Mouse (Mus musculus) E14TG2a.4 (cell line): ENCODE results near the gene Marveld2.

Experiments used
- H3K27me3 ChIP-seq: 2 replicates; pipeline ENCODE4 v1.6.1; 2014; ENCODE audit warnings: low read length, control low read depth; ENCODE audit not compliant: insufficient read depth
- H3K36me3 ChIP-seq: 2 replicates; pipeline ENCODE4 v1.6.1; 2014; ENCODE audit warnings: low read length, control low read depth; ENCODE audit not compliant: insufficient read depth
- H3K4me1 ChIP-seq: replicated peaks from 2 replicates; pipeline ENCODE4 v1.6.1; 2014; ENCODE audit warnings: low read depth, low read length, control low read depth
- H3K4me3 ChIP-seq: replicated peaks from 2 replicates; pipeline ENCODE4 v1.5.1; 2014; ENCODE audit warnings: mild to moderate bottlenecking, low read length
- H3K9me3 ChIP-seq: 2 replicates; pipeline ENCODE4 v1.6.1; 2014; ENCODE audit warnings: low read length, control low read depth
- CTCF ChIP-seq: conservative IDR thresholded peaks from 2 replicates; pipeline ENCODE4 v1.5.1; 2014; ENCODE audit warnings: low read length
- NANOG ChIP-seq: IDR thresholded peaks from 2 replicates; pipeline ENCODE4 v1.6.1; 2014; ENCODE audit warnings: borderline replicate concordance, low read length, mixed read lengths
- POU5F1 ChIP-seq: IDR thresholded peaks from 2 replicates; pipeline ENCODE4 v1.6.1; 2014; ENCODE audit warnings: low read length, borderline replicate concordance

Gene Marveld2

DNA sequence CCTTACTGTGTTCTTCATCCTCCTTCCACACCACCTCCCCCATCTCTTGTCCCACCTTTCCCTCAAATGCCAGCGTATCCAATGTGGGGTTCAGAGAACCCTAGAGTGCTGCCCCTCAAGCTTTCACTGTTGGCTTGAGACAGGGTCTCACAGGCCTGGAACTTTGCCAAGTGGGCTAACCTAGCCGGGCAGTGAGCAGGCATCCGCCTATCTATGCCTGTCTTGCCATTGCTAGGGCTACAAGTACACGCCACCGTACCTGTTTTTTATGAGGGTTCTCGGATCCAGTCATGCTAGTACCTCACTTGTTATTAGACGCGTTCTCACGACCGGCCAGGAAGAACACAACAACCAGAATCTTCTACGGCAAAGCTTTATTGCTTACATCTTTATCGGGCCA lies 28.1 kb downstream of the Marveld2 start:
- H3K9me3 ChIP-seq = no peaks in the 10 kb centered on the region
- TF ChIP-seq CTCF (no peak), NANOG (no peak), POU5F1 (no peak)

DNA sequence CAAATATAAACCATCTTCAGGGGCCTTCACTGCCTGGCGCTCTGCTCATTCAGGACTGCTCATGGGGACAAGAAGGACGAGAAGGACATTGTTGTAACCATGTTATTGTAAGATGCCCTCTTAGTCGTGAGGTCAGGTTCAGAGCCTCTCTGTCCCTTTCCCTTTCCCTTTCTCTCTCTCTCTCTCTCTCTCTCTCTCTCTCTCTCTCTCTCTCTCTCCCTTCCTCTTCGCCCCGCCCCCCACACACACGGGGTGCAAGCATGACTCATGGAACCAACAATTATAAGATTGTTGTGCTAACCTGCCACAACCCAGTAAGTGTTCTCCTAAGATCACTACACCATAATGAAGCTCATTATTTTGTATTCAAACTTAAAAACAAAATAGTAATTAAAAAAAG lies 34.6 kb downstream of the Marveld2 start:
- Histone ChIP-seq H3K4me1 (peaks cover 9% of the 10 kb centered on the region), H3K36me3 (no peaks in the 10 kb centered on the region), H3K27me3 (peaks cover 13% of the 10 kb centered on the region), H3K9me3 (no peaks in the 10 kb centered on the region), H3K4me3 (no peak overlapping the region)
- no peak for TF ChIP-seq CTCF
- TF ChIP-seq POU5F1 = no peak
- TF ChIP-seq NANOG = no peak

More for the DNA sequence above, 28.1 kb downstream of the Marveld2 start:
- no peaks in the 10 kb centered on the region for H3K36me3 ChIP-seq
- peaks cover 7% of the 10 kb centered on the region for H3K27me3 ChIP-seq
- no peak overlapping the region for H3K4me3 ChIP-seq
- no peaks in the 10 kb centered on the region for H3K4me1 ChIP-seq

DNA sequence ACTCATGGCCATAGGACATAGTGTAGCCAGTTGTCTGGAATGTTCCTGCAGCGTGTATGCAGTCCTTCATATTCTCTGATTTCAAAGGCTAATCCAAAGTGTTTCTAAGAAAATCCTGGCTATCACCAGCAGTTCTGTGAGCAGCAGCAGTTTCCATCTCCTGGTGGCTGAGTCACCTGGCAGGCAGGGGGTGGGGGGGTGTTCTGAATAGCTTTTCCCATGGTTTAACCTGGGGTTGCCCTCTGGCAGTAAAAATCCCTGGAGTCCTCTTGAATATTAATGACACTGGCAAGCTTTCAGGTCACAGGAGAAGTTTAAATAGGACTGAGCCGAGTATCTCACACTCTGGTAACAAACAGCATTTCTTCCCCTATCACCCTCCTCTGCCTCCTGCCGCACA lies 35.1 kb downstream of the Marveld2 start:
- Histone ChIP-seq H3K36me3 (no peaks in the 10 kb centered on the region), H3K9me3 (no peaks in the 10 kb centered on the region), H3K27me3 (peaks cover 17% of the 10 kb centered on the region), H3K4me1 (peaks cover 9% of the 10 kb centered on the region), H3K4me3 (no peak overlapping the region)
- TF ChIP-seq NANOG (no peak), CTCF (no peak), POU5F1 (no peak)

DNA sequence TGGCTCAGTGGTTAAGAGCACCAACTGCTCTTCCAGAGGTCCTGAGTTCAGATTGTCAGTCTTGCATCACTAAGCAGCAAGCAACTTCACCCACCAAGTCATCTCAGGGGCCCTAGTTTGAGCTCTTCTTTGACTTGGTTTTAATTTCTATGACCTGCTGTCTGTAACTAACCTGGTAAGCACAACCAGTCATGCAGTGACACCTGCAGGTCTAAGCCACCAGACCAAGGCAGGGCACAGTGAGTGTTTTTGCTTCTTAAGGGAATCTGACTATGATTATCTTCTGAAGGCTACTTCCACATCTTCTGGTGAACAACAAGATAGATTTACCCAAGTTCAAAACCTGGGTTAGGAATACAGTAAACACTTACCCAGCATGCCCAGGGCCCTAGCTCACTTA lies 36.8 kb downstream of the Marveld2 start:
- Histone ChIP-seq H3K4me1 (peaks cover 9% of the 10 kb centered on the region), H3K4me3 (no peak overlapping the region), H3K27me3 (peaks cover 14% of the 10 kb centered on the region), H3K36me3 (no peaks in the 10 kb centered on the region), H3K9me3 (no peaks in the 10 kb centered on the region)
- TF ChIP-seq POU5F1 (no peak), CTCF (no peak), NANOG (no peak)

DNA sequence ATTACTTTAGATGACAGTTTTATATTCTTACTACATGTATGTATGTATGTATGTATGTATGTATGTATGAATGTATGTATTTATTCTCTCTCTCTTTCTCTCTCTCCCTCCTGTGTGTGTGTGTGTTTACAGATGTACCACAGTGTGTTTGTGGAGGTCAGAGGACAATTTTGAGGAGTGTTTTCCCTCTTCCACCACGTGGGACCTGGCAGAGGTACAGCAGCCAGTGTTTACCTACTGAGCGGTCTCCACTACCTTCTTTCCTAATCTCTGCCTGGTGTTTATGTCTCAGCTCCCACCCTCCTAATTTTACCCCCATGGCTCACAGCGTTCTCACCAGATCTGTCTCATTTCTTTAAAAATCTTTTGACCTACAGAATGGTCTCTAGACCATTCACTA lies 37.6 kb downstream of the Marveld2 start:
- no peak overlapping the region for H3K4me3 ChIP-seq
- TF ChIP-seq CTCF (no peak), POU5F1 (no peak), NANOG (no peak)
- peaks cover 13% of the 10 kb centered on the region for H3K27me3 ChIP-seq
- H3K4me1 ChIP-seq = peaks cover 9% of the 10 kb centered on the region
- H3K36me3 ChIP-seq = no peaks in the 10 kb centered on the region
- no peaks in the 10 kb centered on the region for H3K9me3 ChIP-seq

DNA sequence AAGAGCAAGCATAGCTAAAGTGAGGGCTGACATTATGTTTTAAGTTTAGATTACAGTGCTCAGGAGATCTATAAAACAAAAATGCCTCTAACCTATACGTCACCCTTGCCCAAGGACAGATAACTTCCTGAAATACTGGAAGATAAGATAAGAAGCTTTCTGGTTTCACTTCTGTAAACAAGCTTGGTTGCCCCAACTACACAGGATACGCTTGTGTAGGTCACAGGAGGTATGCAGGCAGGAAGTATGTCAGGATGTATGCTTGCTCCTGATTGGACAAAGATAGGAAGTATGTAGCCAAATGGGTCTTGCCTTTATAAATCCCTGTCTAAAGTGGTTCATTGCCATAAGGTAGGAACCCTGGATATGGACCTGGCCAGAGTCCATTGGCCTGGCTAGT lies 40.8 kb downstream of the Marveld2 start:
- TF ChIP-seq NANOG = no peak
- TF ChIP-seq CTCF = no peak
- no peak for TF ChIP-seq POU5F1
- H3K36me3 ChIP-seq = no peaks in the 10 kb centered on the region
- no peak overlapping the region for H3K4me3 ChIP-seq
- H3K27me3 ChIP-seq = peaks cover 13% of the 10 kb centered on the region
- peaks cover 18% of the 10 kb centered on the region for H3K4me1 ChIP-seq
- H3K9me3 ChIP-seq = no peaks in the 10 kb centered on the region

DNA sequence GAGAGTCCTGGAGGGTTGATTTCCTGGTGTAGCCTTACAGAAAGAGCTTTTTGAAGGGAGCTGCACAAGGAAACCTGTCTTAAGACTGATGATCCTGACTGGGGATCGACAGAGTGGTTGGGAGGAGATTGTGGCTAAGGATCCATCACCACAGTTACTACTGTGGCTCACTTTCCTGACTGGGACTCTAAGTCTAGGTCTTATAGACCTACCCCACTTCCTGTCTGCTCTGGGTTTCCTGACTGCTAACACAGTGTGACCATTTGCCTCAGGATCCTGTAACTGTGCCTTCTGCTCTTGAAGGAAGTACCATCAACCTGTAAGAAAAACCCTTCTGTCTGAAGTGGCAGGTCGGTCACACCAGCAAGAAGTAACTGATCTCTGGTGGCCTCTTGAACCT lies 46.1 kb downstream of the Marveld2 start:
- no peak overlapping the region for H3K4me3 ChIP-seq
- TF ChIP-seq POU5F1 = no peak
- no peak for TF ChIP-seq CTCF
- TF ChIP-seq NANOG = no peak
- H3K4me1 ChIP-seq = peaks cover 13% of the 10 kb centered on the region; the same call in 1 of the 2 replicates

DNA sequence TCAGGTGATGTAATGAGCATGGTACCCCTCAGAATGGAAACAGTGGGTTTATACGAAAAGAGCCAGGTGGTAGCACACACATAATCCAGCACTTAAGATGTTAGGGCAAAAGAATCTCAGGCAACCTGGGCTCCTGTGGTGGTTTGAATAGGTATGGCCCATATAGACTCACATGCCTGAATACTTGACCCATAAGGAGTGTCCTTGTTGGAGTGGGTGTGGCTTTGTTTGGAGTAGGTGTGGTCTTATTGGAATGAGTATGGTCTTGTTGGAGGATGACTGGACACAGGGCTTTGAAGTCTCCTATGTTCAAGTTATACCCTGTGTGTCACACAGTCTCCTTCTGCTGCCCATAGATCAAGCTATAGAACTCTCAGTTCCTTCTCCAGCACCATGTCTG lies 48.4 kb downstream of the Marveld2 start:
- Histone ChIP-seq H3K4me3 (no peak overlapping the region), H3K9me3 (no peaks in the 10 kb centered on the region), H3K4me1 (peaks cover 13% of the 10 kb centered on the region; the same call in 1 of the 2 replicates), H3K36me3 (no peaks in the 10 kb centered on the region), H3K27me3 (no peaks in the 10 kb centered on the region)
- TF ChIP-seq CTCF (no peak), POU5F1 (no peak), NANOG (no peak)

More for the DNA sequence above, 46.1 kb downstream of the Marveld2 start:
- Histone ChIP-seq H3K9me3 (no peaks in the 10 kb centered on the region), H3K36me3 (no peaks in the 10 kb centered on the region), H3K27me3 (no peaks in the 10 kb centered on the region; the same call in 1 of the 2 replicates)

DNA sequence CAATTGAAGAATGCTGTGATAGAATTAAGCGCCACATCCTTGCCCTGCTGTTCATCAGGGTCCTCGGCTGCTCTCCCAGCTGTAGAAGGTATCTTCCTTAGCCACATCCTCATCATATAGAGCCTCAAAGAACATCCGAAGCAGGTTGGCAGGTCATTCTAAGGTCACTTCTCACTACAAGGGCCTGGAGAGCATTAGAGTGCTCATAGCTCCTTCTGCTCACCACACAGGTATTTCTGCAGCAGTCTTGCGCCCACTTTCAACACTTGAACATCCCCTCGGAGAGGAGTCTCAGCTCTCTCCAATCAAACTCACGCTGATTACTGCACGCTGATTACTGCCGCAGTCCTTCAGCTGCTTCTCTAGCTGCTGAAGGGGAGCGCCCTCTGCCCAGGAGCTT lies 57.3 kb downstream of the Marveld2 start:
- TF ChIP-seq POU5F1 (no peak), CTCF (no peak), NANOG (no peak)

More for the DNA sequence above, 57.3 kb downstream of the Marveld2 start:
- Histone ChIP-seq H3K4me1 (peaks cover 17% of the 10 kb centered on the region), H3K36me3 (no peaks in the 10 kb centered on the region), H3K9me3 (no peaks in the 10 kb centered on the region), H3K27me3 (peaks cover 20% of the 10 kb centered on the region), H3K4me3 (0 out of 2 replicates have a peak overlapping the region, but pooled peaks have one; percentile 14)
